Mouse (Mus musculus): ENCODE measurements around the gene Kansl1l.

DNA sequence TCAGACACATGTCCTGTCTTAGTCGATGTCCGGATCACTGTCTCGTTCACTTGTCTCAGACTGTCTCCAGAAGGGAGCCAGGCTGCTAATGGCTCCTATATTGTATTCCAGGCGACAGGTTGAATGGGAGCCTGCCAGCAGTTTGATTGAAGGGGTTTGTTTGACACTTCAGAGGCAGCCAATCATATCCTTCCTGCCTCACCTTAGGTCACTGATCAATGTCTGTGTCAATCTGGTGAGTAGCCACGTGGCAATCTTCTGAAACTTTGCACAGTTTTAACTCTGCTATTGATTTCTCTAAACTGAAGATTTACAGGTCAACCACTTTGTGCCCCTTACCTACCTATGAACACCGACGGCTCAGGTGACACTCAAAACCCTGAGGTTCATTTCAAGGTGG is 145.9 kb downstream of the Kansl1l start:
- TF ChIP-seq CTCF (IDR thresholded peaks at IDR 0.05; ENCODE audit: extremely low read depth, insufficient read depth, insufficient read length, insufficient replicate concordance) (no peak), POLR2A (IDR thresholded peaks at IDR 0.05; ENCODE audit: low read depth, low read length) (no peak)

Measured in spleen, adult 2 months (tissue).